Mouse (Mus musculus): ENCODE measurements at regions not wholly inside any gene's neighbourhood (a gene's known extent, or its start where the extent isn't known, plus 50 kb on each side); places are given as distances from the start of the nearest gene placed in this dataset.

GRCm38 (mm10) chr10:68356521-68356920 lies 78.0 kb upstream of the Arid5b start:
- TF ChIP-seq CTCF (IDR thresholded peaks at IDR 0.05; ENCODE audit: low read depth, low read length) = no peak
- TF ChIP-seq POLR2A (IDR thresholded peaks at IDR 0.05; ENCODE audit: borderline replicate concordance, low read depth, low read length) = no peak
